Mouse (Mus musculus): Measurements from ENCODE around the gene Gm49373. TPM values are rescaled to one million over a fixed set of nuclear protein-coding genes. Genes with fewer than 3 reads are reported as not detected.

The Gm49373 gene
- polyA plus RNA-seq, 1 experiment from 2014 or later = 0.09 TPM

GRCm38 (mm10) chr9:21032491-21032890 lies 40.4 kb downstream of the Gm49373 start:
- Histone ChIP-seq H3K4me1 (replicated peaks; ENCODE audit: control insufficient read depth, insufficient read depth, low read length) (peaks cover 55% of the 10 kb centered on the region), H3K27ac (ENCODE audit: low read length) (no peak overlapping the region), H3K36me3 (ENCODE audit: control insufficient read depth, insufficient read depth, low read length) (no peaks in the 10 kb centered on the region), H3K27me3 (ENCODE audit: control insufficient read depth, insufficient read depth, low read depth, low read length) (peaks cover 58% of the 10 kb centered on the region), H3K4me3 (ENCODE audit: low read length) (peak overlapping the region; percentile 65), H3K9ac (ENCODE audit: low read length) (no peak overlapping the region), H3K4me2 (ENCODE audit: low read depth, low read length) (peak overlapping the region; percentile 99), H3K9me3 (ENCODE audit: control insufficient read depth, low read length) (no peaks in the 10 kb centered on the region)
- WGBS = 2% methylated on average over 7 of the region's 7 CpGs
- no peak for ATAC-seq (ENCODE audit: low read depth)

GRCm38 (mm10) chr9:21031896-21032351 lies 41.0 kb downstream of the Gm49373 start, which contains the start of gene Icam5:
TSS of gene Icam5 (plus strand) at chr9:21032073.
- Histone ChIP-seq H3K9ac (ENCODE audit: low read length) (peak within 1 kb of the TSS; percentile 65), H3K27ac (ENCODE audit: low read length) (peak within 1 kb of the TSS; percentile 78), H3K4me3 (ENCODE audit: low read length) (peak within 1 kb of the TSS; percentile 65), H3K9me3 (ENCODE audit: control insufficient read depth, low read length) (no peaks in the 10 kb centered on the region), H3K27me3 (ENCODE audit: control insufficient read depth, insufficient read depth, low read depth, low read length) (peaks cover 52% of the 10 kb centered on the region), H3K4me1 (replicated peaks; ENCODE audit: control insufficient read depth, insufficient read depth, low read length) (peaks cover 54% of the 10 kb centered on the region), H3K4me2 (ENCODE audit: low read depth, low read length) (peak within 1 kb of the TSS; percentile 99), H3K36me3 (ENCODE audit: control insufficient read depth, insufficient read depth, low read length) (no peaks in the 10 kb centered on the region)
- under 1% methylated on average over 34 of the region's 35 CpGs for WGBS
- ATAC-seq (ENCODE audit: low read depth) = no peak

- peak; percentile 22; the same call in 1 of the 2 replicates for ATAC-seq (ENCODE audit: low read depth)
- no peaks in the 10 kb centered on the region for H3K36me3 ChIP-seq (ENCODE audit: control insufficient read depth, insufficient read depth, low read length)
- under 1% methylated on average over 36 of the region's 36 CpGs for WGBS
- peak overlapping the region; percentile 78 for H3K27ac ChIP-seq (ENCODE audit: low read length)
- H3K4me2 ChIP-seq (ENCODE audit: low read depth, low read length) = peak overlapping the region; percentile 98
- peaks cover 50% of the 10 kb centered on the region for H3K4me1 ChIP-seq (replicated peaks; ENCODE audit: control insufficient read depth, insufficient read depth, low read length)
- H3K4me3 ChIP-seq (ENCODE audit: low read length) = peak overlapping the region; percentile 65
- no peaks in the 10 kb centered on the region for H3K9me3 ChIP-seq (ENCODE audit: control insufficient read depth, low read length)
- H3K9ac ChIP-seq (ENCODE audit: low read length) = peak overlapping the region; percentile 44
- H3K27me3 ChIP-seq (ENCODE audit: control insufficient read depth, insufficient read depth, low read depth, low read length) = peaks cover 47% of the 10 kb centered on the region
Measured at GRCm38 (mm10) chr9:21031251-21031895, 41.5 kb downstream of the Gm49373 start.

- H3K27ac ChIP-seq (ENCODE audit: low read length) = peak overlapping the region; percentile 78
- H3K36me3 ChIP-seq (ENCODE audit: control insufficient read depth, insufficient read depth, low read length) = no peaks in the 10 kb centered on the region
- peak overlapping the region; percentile 47 for H3K9ac ChIP-seq (ENCODE audit: low read length)
- no peaks in the 10 kb centered on the region for H3K9me3 ChIP-seq (ENCODE audit: control insufficient read depth, low read length)
- peak overlapping the region; percentile 98 for H3K4me2 ChIP-seq (ENCODE audit: low read depth, low read length)
- WGBS = 0% methylated on average over 13 of the region's 13 CpGs
- peak overlapping the region; percentile 65 for H3K4me3 ChIP-seq (ENCODE audit: low read length)
- H3K4me1 ChIP-seq (replicated peaks; ENCODE audit: control insufficient read depth, insufficient read depth, low read length) = peaks cover 48% of the 10 kb centered on the region
- H3K27me3 ChIP-seq (ENCODE audit: control insufficient read depth, insufficient read depth, low read depth, low read length) = peaks cover 41% of the 10 kb centered on the region
- ATAC-seq (ENCODE audit: low read depth) = peak; percentile 71
Measured at GRCm38 (mm10) chr9:21030781-21031250, 42.1 kb downstream of the Gm49373 start.

- Histone ChIP-seq H3K4me3 (ENCODE audit: low read length) (peak overlapping the region; percentile 65), H3K4me2 (ENCODE audit: low read depth, low read length) (peak overlapping the region; percentile 98), H3K36me3 (ENCODE audit: control insufficient read depth, insufficient read depth, low read length) (no peaks in the 10 kb centered on the region), H3K4me1 (replicated peaks; ENCODE audit: control insufficient read depth, insufficient read depth, low read length) (peaks cover 48% of the 10 kb centered on the region), H3K27ac (ENCODE audit: low read length) (no peak overlapping the region; the same call in 1 of the 2 replicates), H3K27me3 (ENCODE audit: control insufficient read depth, insufficient read depth, low read depth, low read length) (peaks cover 34% of the 10 kb centered on the region), H3K9me3 (ENCODE audit: control insufficient read depth, low read length) (no peaks in the 10 kb centered on the region), H3K9ac (ENCODE audit: low read length) (peak overlapping the region; percentile 63)
- ATAC-seq (ENCODE audit: low read depth) = no peak
- 24% methylated on average over 22 of the region's 22 CpGs for WGBS
Measured at GRCm38 (mm10) chr9:21030055-21030600, 42.8 kb downstream of the Gm49373 start.

GRCm38 (mm10) chr9:21029291-21030054 lies 43.4 kb downstream of the Gm49373 start, which contains the start of gene Icam4:
TSS of gene Icam4 (plus strand) at chr9:21029373.
- Histone ChIP-seq H3K9ac (ENCODE audit: low read length) (peak within 1 kb of the TSS; percentile 63), H3K27ac (ENCODE audit: low read length) (peak within 1 kb of the TSS; percentile 63), H3K4me3 (ENCODE audit: low read length) (peak within 1 kb of the TSS; percentile 65), H3K4me2 (ENCODE audit: low read depth, low read length) (peak within 1 kb of the TSS; percentile 98), H3K9me3 (ENCODE audit: control insufficient read depth, low read length) (no peaks in the 10 kb centered on the region), H3K4me1 (replicated peaks; ENCODE audit: control insufficient read depth, insufficient read depth, low read length) (peaks cover 48% of the 10 kb centered on the region), H3K36me3 (ENCODE audit: control insufficient read depth, insufficient read depth, low read length) (no peaks in the 10 kb centered on the region), H3K27me3 (ENCODE audit: control insufficient read depth, insufficient read depth, low read depth, low read length) (peaks cover 28% of the 10 kb centered on the region)
- peak; percentile 13; the same call in 1 of the 2 replicates for ATAC-seq (ENCODE audit: low read depth)
- 3% methylated on average over 37 of the region's 37 CpGs for WGBS

- ATAC-seq (ENCODE audit: low read depth) = no peak
- Histone ChIP-seq H3K9me3 (ENCODE audit: control insufficient read depth, low read length) (no peaks in the 10 kb centered on the region), H3K4me3 (ENCODE audit: low read length) (no peak overlapping the region), H3K36me3 (ENCODE audit: control insufficient read depth, insufficient read depth, low read length) (no peaks in the 10 kb centered on the region), H3K27me3 (ENCODE audit: control insufficient read depth, insufficient read depth, low read depth, low read length) (peaks cover 21% of the 10 kb centered on the region), H3K27ac (ENCODE audit: low read length) (no peak overlapping the region; the same call in 1 of the 2 replicates), H3K4me2 (ENCODE audit: low read depth, low read length) (peak overlapping the region; percentile 98; the same call in 1 of the 2 replicates), H3K9ac (ENCODE audit: low read length) (peak overlapping the region; percentile 4; the same call in 1 of the 2 replicates), H3K4me1 (replicated peaks; ENCODE audit: control insufficient read depth, insufficient read depth, low read length) (peaks cover 48% of the 10 kb centered on the region)
- 63% methylated on average over 6 of the region's 6 CpGs for WGBS
Measured at GRCm38 (mm10) chr9:21028560-21029110, 44.3 kb downstream of the Gm49373 start.

GRCm38 (mm10) chr9:21027774-21028290 lies 45.1 kb downstream of the Gm49373 start:
- 64% methylated on average over 8 of the region's 8 CpGs for WGBS
- Histone ChIP-seq H3K4me2 (ENCODE audit: low read depth, low read length) (no peak overlapping the region), H3K4me3 (ENCODE audit: low read length) (no peak overlapping the region), H3K27me3 (ENCODE audit: control insufficient read depth, insufficient read depth, low read depth, low read length) (peaks cover 13% of the 10 kb centered on the region), H3K4me1 (replicated peaks; ENCODE audit: control insufficient read depth, insufficient read depth, low read length) (peaks cover 42% of the 10 kb centered on the region), H3K36me3 (ENCODE audit: control insufficient read depth, insufficient read depth, low read length) (0 out of 2 replicates have a peak, but pooled peaks cover 2% of the 10 kb centered on the region), H3K9me3 (ENCODE audit: control insufficient read depth, low read length) (no peaks in the 10 kb centered on the region), H3K27ac (ENCODE audit: low read length) (no peak overlapping the region), H3K9ac (ENCODE audit: low read length) (no peak overlapping the region)
- no peak for ATAC-seq (ENCODE audit: low read depth)
